ENCODE assay signal across 9 mouse cellular contexts in the genomic region with DNA sequence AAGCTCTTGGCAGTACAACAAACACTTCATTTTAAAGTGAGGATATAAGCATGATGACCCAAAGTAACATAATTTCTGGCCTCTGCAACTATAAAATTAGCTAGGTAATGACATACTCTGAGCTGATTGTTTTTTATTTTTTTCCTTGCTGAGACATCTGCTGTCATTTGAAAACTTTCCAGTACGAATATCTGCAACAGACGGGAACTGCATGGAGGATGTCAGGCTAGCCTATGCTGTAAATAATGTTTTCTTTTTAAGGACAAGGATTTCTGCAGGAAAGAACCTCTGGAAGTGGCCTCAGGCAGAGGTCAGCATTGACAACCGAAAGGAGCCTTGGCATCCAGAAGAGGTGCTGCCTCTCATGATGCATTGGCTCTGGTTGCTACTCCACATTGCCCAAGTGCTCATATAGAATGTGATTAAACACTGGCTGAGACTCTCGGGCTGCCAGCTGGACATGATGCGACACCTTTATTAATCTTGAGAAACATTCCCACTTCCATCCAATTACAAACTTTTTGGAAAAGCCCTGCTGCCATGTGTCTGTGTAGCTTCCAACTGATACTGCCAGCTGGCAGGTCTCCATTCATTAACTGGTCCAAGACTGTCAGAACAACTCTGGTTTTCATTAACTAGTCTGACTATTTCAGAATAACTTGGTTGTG.
DNase-seq lines count a peak whose midpoint lies in the region; ATAC-seq and TF ChIP-seq lines count a peak whose summit lies in the region.
"Had no signal": no experiment of that assay in that cellular context is flagged by ENCODE, and none has a peak within 500 bp of the region (broad histone marks: within the 10 kb centered on the region; RNA-seq: fewer than 3 reads in every experiment).

No protein-coding gene starts in this region.

- ATAC-seq in kidney, embryonic 14.5 days (ENCODE audit: low FRiP score, low TSS enrichment) = no peak
- ATAC-seq in kidney, embryonic 16.5 days (ENCODE audit: low FRiP score, low TSS enrichment) = no peak

- H3K9me3 ChIP-seq in kidney, embryonic 14.5 days (ENCODE audit: control insufficient read depth, low read length) = no peaks in the 10 kb centered on the region
- H3K9me3 ChIP-seq in kidney, embryonic 16.5 days (ENCODE audit: low read length) = no peaks in the 10 kb centered on the region

- no peaks in the 10 kb centered on the region for H3K36me3 ChIP-seq in kidney, embryonic 14.5 days (ENCODE audit: control insufficient read depth, insufficient read depth, low read length)
- no peaks in the 10 kb centered on the region for H3K36me3 ChIP-seq in kidney, embryonic 16.5 days (ENCODE audit: insufficient read depth, low read length)

- no peak overlapping the region for H3K4me3 ChIP-seq in kidney, embryonic 14.5 days (ENCODE audit: low read length)
- no peak overlapping the region for H3K4me3 ChIP-seq in gastrocnemius, adult 2 months
- no peak overlapping the region for H3K4me3 ChIP-seq in kidney, embryonic 16.5 days (ENCODE audit: low read length)

- no peak overlapping the region for H3K4me2 ChIP-seq in kidney, embryonic 14.5 days (replicated peaks; ENCODE audit: low read depth, low read length)
- H3K4me2 ChIP-seq in kidney, embryonic 16.5 days (replicated peaks; ENCODE audit: low read depth, low read length) = no peak overlapping the region

- no peak overlapping the region for H3K9ac ChIP-seq in kidney, embryonic 14.5 days (ENCODE audit: low read depth, low read length)
- H3K9ac ChIP-seq in kidney, embryonic 16.5 days (replicated peaks; ENCODE audit: low read length) = no peak overlapping the region

- intact Hi-C loops in gastrocnemius, adult 2 months (cut with DNase I) = no loop called here

- no peak for TF ChIP-seq CTCF in gastrocnemius, adult 2 months (IDR thresholded peaks at IDR 0.05)

- H3K27me3 ChIP-seq in kidney, embryonic 14.5 days (ENCODE audit: control insufficient read depth, insufficient read depth, low read length) = no peaks in the 10 kb centered on the region
- no peaks in the 10 kb centered on the region for H3K27me3 ChIP-seq in kidney, embryonic 16.5 days (ENCODE audit: insufficient read depth, low read length)

- 69% methylated on average over 5 of the region's 5 CpGs for WGBS in kidney, embryonic 14.5 days
- WGBS in kidney, embryonic 16.5 days = 64% methylated on average over 5 of the region's 5 CpGs

- H3K4me1 ChIP-seq in kidney, embryonic 14.5 days (ENCODE audit: control insufficient read depth, insufficient read depth, low read length) = no peaks in the 10 kb centered on the region
- no peaks in the 10 kb centered on the region for H3K4me1 ChIP-seq in kidney, embryonic 16.5 days (ENCODE audit: insufficient read depth, low read length)

- peak; percentile 22 for DNase-seq in kidney, adult 9 months
- DNase-seq in cerebellum, adult 11-12 months = peak; percentile 23
- DNase-seq in gastrocnemius, adult 2 months = peak; percentile 26
- peak; percentile 31 to 53 for DNase-seq in layer of hippocampus, postnatal 25 days (ENCODE audit: extremely low spot score in 1 of 2, low spot score in 1 of 2)
- DNase-seq in thymus, postnatal 4 days = no peak
- no peak for DNase-seq in testis, postnatal 14 days (ENCODE audit: low spot score)
- DNase-seq: kidney, postnatal 36 days had no signal

- H3K27ac ChIP-seq in kidney, embryonic 14.5 days (ENCODE audit: low read depth, low read length) = no peak overlapping the region
- H3K27ac ChIP-seq in gastrocnemius, adult 2 months = no peak overlapping the region
- no peak overlapping the region for H3K27ac ChIP-seq in kidney, embryonic 16.5 days (ENCODE audit: low read length)

Comparison
In these comparisons a context has a peak if more than half of its experiments do, and no peak if none do; other contexts are left out.
1. DNase-seq: peak in kidney, adult 9 months (single experiment), cerebellum, adult 11-12 months (single experiment), gastrocnemius, adult 2 months (single experiment) and layer of hippocampus, postnatal 25 days (2 of 2); none in thymus, postnatal 4 days (single experiment) and testis, postnatal 14 days (single experiment).